Mouse (Mus musculus) mature B cell (primary cell): Measurements from ENCODE around the gene Tns3.

Source experiments
- in situ Hi-C: fragments of 300-500 bp; cut with MboI; formaldehyde crosslinking; loops from 2 replicates; pipeline ENCODE4 v1.14.3; 2019

Gene Tns3

DNA sequence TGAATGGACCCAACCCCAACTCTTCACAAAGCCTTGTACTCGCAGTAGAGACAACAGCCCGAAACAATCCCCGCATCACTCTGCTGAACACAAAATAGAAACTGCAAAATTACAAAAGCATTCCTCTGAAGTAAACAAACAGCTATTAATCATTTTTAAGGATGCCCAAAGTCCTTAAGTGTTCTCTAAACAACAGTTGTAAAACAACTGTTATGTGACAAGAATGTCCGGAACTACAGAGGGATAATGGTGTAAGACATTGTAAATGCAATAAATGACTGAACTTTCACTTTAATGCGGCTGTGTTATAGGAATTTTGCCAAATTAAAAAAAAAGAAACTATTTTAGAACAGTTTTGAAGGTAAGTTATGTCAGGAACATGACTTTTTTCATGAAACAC is 190.7 kb downstream of the Tns3 start:
- in situ Hi-C loops, result no loop called here

DNA sequence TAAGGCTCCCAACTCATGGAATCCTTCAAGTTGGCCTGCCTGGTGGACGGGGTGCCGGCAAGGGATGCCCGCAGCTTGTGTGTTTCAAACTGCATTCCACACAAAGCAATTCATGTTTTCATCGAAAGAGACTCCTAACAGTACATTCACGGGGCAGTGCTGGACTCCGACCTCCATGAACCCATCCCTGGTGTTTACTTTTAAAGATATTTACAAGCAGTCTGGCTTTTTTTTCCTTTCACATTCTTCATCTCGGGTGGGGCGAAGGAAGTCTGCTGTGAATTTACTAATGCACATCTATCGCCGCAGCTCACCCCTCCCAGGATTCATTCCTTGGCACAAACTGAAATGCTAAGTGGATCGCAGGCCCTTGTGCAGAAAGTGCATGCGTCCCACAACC is 191.9 kb downstream of the Tns3 start:
- in situ Hi-C loops, result no loop called here

DNA sequence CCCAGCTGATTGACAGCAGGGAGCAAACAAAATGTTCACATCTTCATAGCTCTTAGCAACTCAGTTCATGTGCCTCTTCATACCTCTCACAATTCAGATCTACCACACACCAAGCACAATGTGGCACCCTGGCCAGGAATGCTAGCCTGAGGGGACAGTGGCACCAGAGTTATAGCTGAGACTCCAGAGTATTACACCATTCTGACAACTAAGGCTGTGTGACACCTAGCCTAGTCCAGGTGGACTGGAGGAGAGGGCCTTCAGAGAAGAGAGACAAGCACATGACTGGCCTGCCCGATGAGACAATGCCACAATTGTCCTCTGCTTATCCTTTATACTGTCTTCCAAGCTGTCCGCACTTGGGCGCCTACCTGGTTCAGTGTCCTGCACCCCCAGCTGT is 192.8 kb downstream of the Tns3 start:
- in situ Hi-C loops, result no loop called here

DNA sequence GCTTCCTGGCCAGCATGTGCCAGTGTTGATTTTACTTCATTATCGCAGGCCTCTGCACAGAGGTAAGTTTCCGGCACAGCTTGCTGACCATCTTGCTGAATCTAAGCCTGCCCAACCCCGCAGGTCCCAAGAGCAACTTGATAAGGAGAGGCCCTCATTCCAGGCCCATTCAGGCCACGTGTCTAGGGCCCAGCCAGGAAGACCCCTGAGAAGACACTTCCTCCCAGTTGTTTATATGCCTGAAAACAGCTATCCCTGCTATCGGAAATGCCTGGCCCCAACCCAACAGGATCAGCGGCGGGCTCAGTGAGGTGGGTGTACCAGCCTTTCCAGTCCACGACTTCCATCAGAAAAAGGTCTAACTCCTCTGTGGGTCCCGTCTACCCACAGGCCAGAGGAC is 194.8 kb downstream of the Tns3 start:
- in situ Hi-C loops, result no loop called here

DNA sequence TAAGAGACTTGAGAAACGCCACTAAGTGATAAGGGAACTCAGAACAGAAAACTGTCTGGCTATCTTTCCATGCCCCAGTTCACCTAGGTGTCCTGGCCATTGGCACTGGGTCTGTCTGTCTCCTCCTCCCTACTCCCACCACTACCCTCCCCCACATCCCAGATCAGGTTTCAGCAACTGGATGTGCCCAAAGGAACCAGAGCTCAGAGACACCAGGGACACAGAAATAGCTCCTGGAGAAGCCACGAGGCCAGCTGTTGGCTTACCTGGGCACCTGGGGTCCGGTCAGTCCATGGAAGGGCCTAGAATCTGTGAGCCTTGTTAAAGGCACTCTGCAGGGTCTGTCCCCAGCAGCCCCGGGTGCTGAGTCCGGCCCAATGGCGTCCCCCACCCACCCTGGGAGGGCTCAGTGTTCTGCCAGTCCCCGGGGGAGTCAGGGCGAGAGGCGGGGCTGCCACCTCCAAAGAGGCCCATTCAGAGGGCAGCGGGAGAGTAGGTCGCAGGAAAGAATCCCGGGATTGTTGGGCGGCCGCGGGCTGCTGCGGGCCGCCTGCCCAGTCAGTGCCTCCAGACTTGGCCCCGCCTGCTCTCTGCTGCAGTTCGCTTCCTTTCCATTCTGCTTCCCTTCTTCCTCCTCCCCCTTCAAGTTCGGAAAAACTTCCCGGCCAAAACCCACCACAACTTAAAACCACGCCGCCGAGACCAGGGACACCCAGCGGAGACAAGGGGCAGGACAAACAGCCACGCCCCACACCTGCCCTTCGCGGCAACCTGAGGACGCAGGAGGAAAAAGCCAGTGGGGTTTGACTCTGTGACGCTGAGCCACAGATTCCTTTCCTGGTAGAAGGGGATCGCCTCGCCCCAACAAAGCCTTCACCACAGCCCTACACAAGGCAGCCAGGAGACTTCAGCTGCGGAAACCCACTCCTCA is 195.9 kb downstream of the Tns3 start:
- in situ Hi-C loops, result no loop called here

DNA sequence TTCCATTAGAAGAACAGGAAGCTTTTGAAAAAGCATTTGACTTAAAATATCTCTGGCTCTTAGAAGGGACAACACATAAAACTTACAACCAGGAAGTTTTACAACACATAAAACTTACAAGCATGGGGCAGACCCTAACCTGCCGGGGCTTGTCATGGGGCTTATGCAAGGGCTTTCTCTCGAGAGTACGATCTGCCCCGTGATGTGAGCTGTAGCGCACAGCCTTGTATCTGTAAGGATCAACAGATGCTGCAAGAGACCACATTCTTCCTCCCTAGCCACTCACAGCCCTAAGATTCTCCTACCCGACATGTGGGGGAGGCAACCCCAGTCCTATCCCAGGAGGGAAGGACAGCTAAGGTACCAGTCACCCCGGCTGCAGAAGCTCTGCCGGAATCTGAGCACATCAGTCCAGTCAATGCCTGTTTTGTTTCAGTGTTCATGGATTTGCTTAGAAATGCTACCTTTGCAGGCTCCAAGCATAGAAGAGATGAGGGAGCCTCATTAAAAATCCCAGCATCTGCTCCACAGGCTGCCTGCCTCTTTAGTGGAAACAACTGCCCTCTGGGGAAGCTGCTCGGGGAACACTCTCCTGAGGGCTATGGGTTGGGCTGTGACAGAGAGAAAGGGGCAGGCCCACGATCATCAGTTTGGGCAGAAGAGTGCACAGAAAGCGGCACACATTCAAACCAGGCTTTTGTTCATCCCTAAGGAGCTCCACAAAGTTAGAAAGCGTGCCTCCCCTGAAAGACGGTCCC is 196.8 kb downstream of the Tns3 start:
- in situ Hi-C loops, result no loop called here

DNA sequence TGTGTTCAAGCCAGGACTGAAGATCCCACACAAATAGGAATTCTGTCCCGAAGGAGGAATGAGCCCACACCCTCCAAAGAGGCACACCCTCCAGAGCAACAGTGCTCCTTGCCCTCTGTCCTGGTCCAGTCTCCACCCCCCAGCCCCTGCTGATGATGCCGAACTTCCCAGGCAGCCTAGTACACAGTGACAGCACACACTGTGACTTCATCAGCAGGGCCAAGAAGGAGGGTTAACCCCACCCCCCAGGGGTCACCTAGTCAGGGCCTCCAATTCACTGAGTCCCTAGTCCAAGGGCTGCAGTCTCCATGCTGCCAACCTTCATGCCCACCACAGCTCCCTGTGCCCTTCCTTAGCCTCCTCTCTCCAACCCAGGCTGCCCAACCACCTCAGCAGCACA is 200.5 kb downstream of the Tns3 start:
- in situ Hi-C loops, result no loop called here

DNA sequence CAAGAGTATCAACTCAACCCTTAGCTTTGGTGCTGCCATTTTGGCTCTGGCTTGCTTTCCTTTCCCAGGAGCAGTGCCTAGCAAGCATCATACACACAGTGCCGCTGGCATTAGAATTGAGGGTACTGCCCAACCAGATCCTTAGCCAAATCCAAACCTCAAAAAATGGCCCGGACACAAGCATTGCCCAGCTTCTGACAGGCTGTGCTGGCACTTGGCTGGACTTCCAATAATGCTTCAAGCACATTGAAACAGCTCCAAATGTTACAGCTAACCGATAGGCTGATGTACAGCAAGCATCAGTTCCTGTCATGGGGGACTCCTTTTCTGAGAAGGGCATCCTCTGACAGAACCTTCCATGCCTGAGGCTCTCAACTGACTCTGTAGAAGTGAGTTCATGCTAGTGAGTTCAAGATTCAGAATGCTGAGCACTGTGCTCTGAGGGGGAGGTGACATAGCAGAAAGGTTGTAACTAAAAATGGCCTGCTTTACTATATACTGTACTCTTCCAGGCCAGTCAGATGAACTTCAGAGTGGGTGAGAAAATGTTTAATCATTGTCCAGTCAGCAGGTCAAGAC is 201.4 kb downstream of the Tns3 start:
- in situ Hi-C loops, result no loop called here

DNA sequence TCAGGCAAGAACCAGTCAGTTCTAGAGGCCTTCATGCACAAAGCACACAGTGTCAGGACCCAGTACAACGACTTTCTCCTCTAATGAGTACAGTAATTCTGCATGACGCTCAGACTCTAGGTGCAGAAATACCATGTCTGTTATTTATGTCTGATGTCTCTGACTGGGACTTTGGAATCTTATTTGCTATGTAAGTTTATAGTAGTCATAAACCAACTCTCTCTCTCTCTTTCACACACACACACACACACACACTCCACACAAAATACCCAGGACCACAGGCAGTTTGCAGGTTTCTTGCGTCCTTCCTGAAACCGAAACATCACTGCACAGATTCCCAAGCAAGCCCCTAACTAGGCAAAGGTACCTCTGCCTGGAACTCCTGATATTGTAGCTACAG is 203.5 kb downstream of the Tns3 start:
- in situ Hi-C loops, result no loop called here

DNA sequence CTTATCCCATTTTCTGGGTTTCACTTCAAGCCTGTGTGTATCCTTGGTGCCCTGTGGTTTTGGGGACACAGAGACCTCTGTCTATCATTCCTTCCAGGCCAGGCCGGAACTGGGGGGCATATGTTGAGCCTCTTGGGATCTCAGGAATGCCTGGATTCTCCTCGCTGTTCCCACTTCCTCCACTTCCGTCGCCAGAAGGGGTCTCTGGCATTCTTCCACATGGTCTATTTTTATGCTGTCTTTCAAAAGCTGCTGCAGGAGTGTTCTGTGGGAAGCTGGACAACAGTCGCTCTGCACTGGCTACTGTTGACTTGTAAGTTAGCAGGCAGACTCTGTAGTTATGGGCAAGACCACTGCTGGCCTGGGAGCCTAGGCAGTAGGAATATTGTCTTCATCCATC is 206.4 kb downstream of the Tns3 start:
- in situ Hi-C loops, result no loop called here

DNA sequence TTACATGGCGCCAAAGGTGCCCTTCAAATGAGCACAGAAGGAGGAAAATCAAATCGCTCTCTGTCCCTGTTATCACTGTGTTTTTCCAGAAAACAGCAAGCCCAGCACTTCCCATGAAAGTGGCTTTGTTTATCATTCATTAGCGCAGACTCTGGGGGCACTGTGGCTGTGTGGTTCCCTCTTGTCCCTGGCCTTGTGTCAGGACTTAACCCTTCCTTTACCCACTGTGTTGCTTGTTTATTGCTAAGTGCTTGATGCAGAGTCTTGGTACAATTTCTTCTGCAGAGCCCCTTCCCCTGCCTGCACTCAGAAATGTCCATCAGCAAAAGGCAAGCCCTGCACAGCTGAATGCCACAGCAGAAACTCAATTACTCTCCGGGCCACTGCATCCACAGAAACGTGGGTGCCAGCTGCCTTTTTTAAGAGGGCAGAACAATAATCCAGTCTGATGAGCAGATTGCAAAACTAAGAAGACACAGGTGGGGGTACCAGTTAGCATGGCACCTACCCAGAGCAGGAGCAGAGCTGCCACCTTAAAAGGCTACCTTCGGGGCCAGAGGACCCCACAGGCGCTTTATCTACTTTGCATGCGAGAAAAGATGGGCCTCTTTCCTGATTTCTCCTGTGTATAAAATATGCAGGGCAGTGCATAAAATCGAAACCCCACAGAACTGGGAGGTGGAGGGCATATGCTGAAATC is 207.6 kb downstream of the Tns3 start:
- in situ Hi-C loops, result no loop called here

DNA sequence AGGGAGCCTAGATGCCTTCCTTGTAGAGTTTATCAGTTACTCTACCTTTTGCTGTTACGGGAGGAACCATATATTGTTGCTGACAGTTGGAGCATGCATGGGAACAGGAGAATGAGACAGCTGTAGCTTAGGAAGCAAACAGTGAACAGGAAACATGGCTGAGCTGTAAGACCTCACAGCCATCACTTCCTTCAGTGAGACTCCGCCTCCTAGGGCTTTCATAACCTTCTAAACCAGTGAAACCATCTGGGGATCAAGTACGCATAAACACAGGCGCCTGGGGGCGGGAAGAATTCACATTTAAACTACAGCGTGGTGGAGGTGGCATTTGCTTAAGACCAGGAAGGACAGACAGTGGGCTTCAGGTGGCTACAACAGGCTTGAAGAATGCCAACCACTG is 208.7 kb downstream of the Tns3 start:
- in situ Hi-C loops, result no loop called here

DNA sequence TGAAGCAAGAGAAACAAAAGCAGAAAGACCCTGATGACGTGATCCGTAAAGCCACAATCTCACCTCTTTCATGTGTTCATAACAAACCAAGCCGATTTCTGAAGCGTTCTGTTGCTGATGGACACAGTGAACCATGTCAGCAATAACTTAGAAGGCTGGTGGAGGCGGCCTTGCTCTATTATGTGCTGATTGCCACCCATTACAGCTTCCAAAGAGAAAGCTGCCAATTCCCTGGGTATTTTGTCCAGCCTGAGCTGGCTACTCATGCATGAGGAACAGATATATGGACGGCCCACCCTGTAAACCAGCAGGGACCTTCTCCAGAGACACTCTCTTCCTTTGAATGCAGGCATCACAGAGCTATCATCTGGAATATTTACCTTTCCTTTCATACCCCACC is 211.1 kb downstream of the Tns3 start:
- in situ Hi-C loops, result no loop called here

DNA sequence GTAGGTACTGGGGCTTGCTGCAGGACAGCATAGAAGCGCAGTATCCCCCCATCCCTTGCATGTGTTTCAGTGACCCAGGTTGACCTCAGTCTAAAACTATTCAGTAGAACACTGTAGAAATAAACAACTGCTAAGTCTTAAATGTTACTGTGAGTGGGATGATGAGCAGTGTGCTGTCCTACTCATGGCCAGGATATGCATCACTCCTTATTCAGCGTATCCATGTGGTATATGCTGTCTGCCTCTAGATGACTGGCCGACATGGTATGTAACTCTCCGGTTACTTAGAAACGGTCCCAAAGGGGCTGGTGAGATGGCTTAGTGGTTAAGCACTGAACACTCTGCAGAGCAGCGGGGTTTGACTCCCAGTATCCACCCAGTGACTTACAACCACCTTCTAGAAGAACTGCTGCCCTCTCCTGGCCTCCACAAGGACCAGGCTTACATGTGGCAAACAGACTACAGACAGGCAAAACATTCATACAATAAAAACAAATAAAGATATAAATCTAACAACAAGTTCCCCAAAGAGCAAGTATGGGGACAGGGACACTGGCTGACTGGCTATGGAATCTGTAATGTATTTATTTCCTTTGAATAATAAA is 212.6 kb downstream of the Tns3 start:
- in situ Hi-C loops, result no loop called here

DNA sequence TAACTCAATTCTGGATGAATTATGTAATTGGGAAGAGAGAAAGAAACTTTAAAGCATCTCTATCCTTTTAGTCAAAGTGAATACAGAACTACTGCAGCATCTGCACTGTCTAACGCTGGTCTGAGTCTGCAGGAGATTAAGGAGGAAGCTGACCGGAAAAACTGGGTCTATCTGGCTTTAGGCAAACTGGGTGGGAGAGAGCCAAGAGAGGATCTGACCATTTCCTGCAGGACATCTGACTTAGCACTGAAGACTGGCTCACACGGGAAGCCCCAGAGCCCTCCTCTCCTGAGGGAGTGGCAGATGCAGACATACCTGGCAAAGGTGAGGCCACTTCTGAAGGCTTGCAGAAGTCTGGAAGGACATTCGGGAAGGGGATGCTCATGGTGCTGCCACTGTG is 213.8 kb downstream of the Tns3 start:
- in situ Hi-C loops, result no loop called here

DNA sequence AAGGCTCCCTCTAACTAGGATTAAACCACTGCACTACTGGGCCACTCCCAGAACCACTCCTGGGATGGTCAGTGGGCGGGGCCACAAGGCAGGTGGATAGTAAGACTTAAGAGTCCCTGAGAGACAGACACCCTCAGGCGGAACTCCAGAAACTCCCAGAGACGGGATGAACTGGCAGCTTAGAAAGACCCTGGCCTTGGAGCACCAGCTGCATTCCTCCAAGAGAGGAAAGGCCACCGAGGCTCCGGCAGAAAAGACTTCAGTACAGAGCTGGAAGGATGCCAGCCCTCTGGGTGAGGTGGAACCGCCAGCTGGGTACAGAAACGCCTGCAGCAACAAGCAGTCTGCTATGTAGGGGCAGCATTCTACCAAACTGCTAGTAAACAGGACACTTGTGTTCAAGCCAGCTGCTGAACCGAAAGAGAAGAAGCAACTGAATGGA is 218.4 kb downstream of the Tns3 start:
- in situ Hi-C loops, result no loop called here

DNA sequence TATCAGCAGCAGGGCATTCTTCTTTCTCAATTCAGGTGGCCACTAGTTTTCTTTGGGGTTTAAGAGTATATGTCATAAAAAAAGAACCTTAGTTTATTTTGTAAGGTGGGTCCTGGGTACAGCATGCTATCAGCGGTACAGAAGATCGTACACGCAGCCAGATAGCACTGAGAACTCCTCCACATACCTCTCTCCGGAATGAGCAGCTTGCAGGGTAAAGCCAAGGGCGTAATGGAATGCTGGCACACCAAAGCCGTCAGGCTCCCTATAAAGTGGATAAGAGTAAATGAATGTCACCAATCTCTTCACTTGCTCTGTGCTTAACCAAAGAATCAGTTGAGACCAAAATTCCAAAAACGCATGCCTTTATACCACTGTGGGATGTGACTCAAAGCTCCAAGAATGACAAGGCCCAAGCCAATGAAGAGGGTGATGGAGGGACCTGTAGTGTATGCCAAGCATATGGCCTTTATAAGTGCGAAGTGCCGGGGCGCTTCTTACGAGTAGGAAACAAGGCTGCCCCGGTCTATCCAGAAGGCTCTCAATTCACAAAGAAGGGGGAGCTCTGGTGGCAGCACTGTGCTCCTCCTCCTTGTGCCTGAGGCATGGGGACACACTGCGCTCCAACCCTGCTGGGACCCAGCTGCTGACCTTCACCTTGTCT is 219.4 kb downstream of the Tns3 start:
- in situ Hi-C loops, result no loop called here

DNA sequence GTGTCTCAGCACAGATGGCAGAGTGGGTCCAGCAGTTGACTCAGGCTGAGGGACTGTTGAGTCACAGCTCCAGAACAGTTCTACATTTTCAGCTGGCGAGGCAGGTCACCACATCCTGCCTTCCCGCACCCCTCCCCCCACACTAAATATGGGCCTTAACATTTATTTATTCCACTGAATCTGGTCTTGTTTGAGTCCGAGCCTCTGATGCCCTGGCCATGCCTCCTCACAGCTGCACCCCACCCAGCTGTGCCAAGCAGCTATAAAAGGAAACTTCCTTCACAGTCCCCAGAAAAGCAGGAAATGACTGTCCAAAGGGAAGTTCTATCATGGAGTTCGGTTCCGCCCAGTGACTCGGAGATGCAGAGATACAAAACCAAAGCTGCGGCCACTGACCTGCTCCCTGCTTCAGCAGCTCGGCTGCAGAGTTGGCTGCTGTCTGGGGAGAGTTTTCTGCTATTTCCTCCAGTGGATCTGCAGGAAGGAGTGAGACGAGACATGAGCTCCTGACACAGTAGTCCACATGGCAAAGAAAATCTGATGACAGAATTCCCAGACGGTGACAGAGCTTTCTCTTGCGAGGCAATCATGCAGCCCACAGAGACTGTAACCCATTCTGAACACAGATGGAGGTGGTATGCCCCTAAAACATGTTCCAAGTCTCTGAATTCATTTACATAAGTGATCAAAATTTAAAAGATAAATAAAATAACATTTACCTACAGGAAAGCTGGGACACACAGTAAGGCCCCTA is 220.6 kb downstream of the Tns3 start:
- in situ Hi-C loops, result no loop called here

DNA sequence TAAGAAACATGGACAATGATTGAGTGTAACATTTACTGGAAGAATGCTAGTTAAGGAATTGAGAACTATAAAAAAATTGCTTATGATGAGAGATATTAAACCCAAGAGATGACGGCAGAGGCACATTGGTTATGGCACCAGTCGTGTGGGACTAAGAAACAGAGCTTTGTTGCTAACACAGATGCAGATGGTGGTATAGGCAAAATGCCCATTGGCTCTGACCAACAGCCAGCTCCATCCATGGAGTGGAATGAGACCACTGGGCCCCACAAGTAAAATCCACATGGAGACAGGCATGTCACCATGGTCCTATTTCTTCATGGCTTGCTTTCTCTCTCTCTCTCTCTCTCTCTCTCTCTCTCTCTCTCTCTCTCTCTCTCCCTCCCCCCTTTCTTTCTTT is 223.6 kb downstream of the Tns3 start:
- in situ Hi-C loops, result no loop called here

DNA sequence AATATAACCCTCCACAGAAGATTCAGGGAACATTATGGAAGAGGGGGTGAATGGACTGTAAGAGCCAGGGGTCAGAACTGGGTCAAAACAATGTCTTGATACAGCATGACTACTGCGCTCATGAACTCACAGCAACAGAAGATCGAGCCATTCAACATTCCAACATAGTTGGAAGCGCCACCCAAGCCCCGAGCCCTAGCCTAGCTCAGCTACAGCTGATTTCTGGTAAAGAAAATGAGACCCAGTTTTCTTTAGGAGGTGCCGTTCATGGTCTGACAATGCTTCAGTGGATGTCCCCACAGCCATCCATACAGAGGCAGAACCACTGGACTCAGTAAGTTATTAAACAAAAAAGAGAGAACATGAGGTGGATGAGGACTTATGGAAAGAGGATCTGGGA is 224.1 kb downstream of the Tns3 start:
- in situ Hi-C loops, result no loop called here

DNA sequence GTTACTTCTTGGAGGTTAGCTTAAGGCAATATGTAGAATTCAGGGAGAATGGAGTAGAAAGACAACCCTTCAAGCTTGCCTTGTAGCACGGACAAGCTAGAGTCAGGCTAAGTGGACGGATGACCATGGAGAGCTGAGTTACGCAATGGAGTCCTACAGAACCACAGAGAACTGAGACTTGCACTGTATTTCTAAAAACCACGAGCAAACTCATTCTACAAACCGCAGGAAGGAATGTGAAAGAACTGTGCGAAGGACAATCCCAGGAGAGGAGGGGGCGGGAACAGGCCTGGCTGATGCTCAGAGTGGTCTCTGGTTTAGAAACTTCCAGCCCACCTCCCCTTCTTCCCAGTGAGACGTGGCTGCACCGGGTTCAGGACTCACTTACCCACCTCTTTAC is 225.3 kb downstream of the Tns3 start:
- in situ Hi-C loops, result no loop called here
